Mouse (Mus musculus) heart, embryonic 15.5 days (tissue): ENCODE results near the gene Mgmt. TPM values are rescaled to one million over a fixed set of nuclear protein-coding genes. Genes with fewer than 3 reads are reported as not detected.
A peak's percentile ranks its signal among the peaks of the same experiment; 100 is the strongest.

Experiments used
- ATAC-seq: fragments of 200-750 bp; cut with Nextera tagmentation; replicated peaks from 2 replicates; pipeline ENCODE4 v1.8.0; 2017; ENCODE audit warnings: low read depth, moderate TSS enrichment; ENCODE audit not compliant: insufficient number of reproducible peaks, insufficient read depth, low FRiP score
- H3K27ac ChIP-seq: fragments of 300-500 bp; sonication (generic); 2 replicates; pipeline ENCODE4 v1.5.1; 2015; ENCODE audit warnings: mild to moderate bottlenecking, inconsistent platforms
- H3K27me3 ChIP-seq: fragments of 300-500 bp; sonication (generic); 2 replicates; pipeline ENCODE4 v1.6.1; 2015; ENCODE audit warnings: inconsistent platforms
- H3K36me3 ChIP-seq: fragments of 300-500 bp; sonication (generic); 2 replicates; pipeline ENCODE4 v1.6.1; 2015; ENCODE audit warnings: mild to moderate bottlenecking, inconsistent platforms
- H3K4me1 ChIP-seq: fragments of 300-500 bp; sonication (generic); replicated peaks from 2 replicates; pipeline ENCODE4 v1.6.1; 2015; ENCODE audit warnings: inconsistent platforms
- H3K4me2 ChIP-seq: fragments of 300-500 bp; sonication (generic); 2 replicates; pipeline ENCODE4 v1.6.1; 2015; ENCODE audit warnings: inconsistent platforms, mild to moderate bottlenecking, moderate library complexity
- H3K4me3 ChIP-seq: fragments of 300-500 bp; sonication (generic); 2 replicates; pipeline ENCODE4 v1.5.1; 2015; ENCODE audit warnings: mild to moderate bottlenecking, inconsistent platforms
- H3K9ac ChIP-seq: fragments of 300-500 bp; sonication (generic); 2 replicates; pipeline ENCODE4 v1.6.1; 2015; ENCODE audit warnings: mild to moderate bottlenecking, inconsistent platforms
- H3K9me3 ChIP-seq: fragments of 300-500 bp; sonication (generic); replicated peaks from 2 replicates; pipeline ENCODE4 v1.6.1; 2016; ENCODE audit warnings: inconsistent platforms
- WGBS: fragments of 180-500 bp; shearing (Covaris S2); methylation state at CpG from one replicate; pipeline ENCODE4 v1.1.7; 2015; ENCODE audit warnings: mixed read lengths; 5-methylcytosine and 5-hydroxymethylcytosine counted together
- polyA plus RNA-seq: library from polyadenylated mRNA; unstranded; fragments of >200 nt; fragmentation: Nextera tagmentation; extraction: Ambion mirVana; gene quantifications from 2 replicates; pipeline ENCODE4 v1.2.1, GENCODE M21; 2015

The Mgmt gene
- polyA plus RNA-seq, 1 experiment from 2014 or later: 6.3 TPM

- H3K4me3 ChIP-seq: no peak overlapping the region
- no peaks in the 10 kb centered on the region for H3K9me3 ChIP-seq
- ATAC-seq: no peak
- no peak overlapping the region for H3K9ac ChIP-seq
- H3K36me3 ChIP-seq: no peaks in the 10 kb centered on the region
- 0 out of 2 replicates have a peak, but pooled peaks cover 12% of the 10 kb centered on the region for H3K4me1 ChIP-seq
- H3K4me2 ChIP-seq: no peak overlapping the region
- WGBS: 41% methylated on average over 3 of the region's 3 CpGs
- H3K27ac ChIP-seq: no peak overlapping the region
- H3K27me3 ChIP-seq: no peaks in the 10 kb centered on the region
Observed at GRCm38 (mm10) chr7:137060488-137060887, 166.1 kb downstream of the Mgmt start.

GRCm38 (mm10) chr7:137061109-137061508 lies 166.7 kb downstream of the Mgmt start:
- Histone ChIP-seq H3K4me3 (no peak overlapping the region), H3K4me1 (0 out of 2 replicates have a peak, but pooled peaks cover 11% of the 10 kb centered on the region), H3K4me2 (no peak overlapping the region), H3K9ac (no peak overlapping the region), H3K9me3 (no peaks in the 10 kb centered on the region), H3K36me3 (no peaks in the 10 kb centered on the region), H3K27me3 (no peaks in the 10 kb centered on the region), H3K27ac (no peak overlapping the region)
- no peak for ATAC-seq
- WGBS: 89% methylated on average over 6 of the region's 6 CpGs

GRCm38 (mm10) chr7:137064255-137064654 lies 169.8 kb downstream of the Mgmt start:
- Histone ChIP-seq H3K4me2 (no peak overlapping the region), H3K9ac (no peak overlapping the region), H3K4me3 (no peak overlapping the region), H3K27ac (no peak overlapping the region), H3K9me3 (no peaks in the 10 kb centered on the region), H3K27me3 (no peaks in the 10 kb centered on the region; the same call in 1 of the 2 replicates), H3K36me3 (no peaks in the 10 kb centered on the region), H3K4me1 (peaks cover 6% of the 10 kb centered on the region; the same call in 1 of the 2 replicates)
- WGBS: 89% methylated on average over 9 of the region's 9 CpGs
- no peak for ATAC-seq

- H3K4me2 ChIP-seq: no peak overlapping the region
- ATAC-seq: no peak
- H3K9ac ChIP-seq: no peak overlapping the region
- peaks cover 6% of the 10 kb centered on the region; the same call in 1 of the 2 replicates for H3K4me1 ChIP-seq
- H3K9me3 ChIP-seq: no peaks in the 10 kb centered on the region
- H3K36me3 ChIP-seq: no peaks in the 10 kb centered on the region
- H3K27me3 ChIP-seq: peaks cover 10% of the 10 kb centered on the region; the same call in 1 of the 2 replicates
- no peak overlapping the region for H3K4me3 ChIP-seq
- H3K27ac ChIP-seq: no peak overlapping the region
- 44% methylated on average over 5 of the region's 5 CpGs for WGBS
Observed at GRCm38 (mm10) chr7:137065408-137065807, 171.0 kb downstream of the Mgmt start.

- H3K4me3 ChIP-seq: no peak overlapping the region
- 65% methylated on average over 3 of the region's 3 CpGs for WGBS
Observed at GRCm38 (mm10) chr7:137066211-137066610, 171.8 kb downstream of the Mgmt start.

GRCm38 (mm10) chr7:137066997-137067396 lies 172.6 kb downstream of the Mgmt start:
- no peak overlapping the region for H3K4me2 ChIP-seq
- H3K9ac ChIP-seq: no peak overlapping the region
- no peak overlapping the region for H3K27ac ChIP-seq
- H3K27me3 ChIP-seq: peaks cover 11% of the 10 kb centered on the region; the same call in 1 of the 2 replicates
- H3K4me3 ChIP-seq: no peak overlapping the region
- no peaks in the 10 kb centered on the region for H3K36me3 ChIP-seq
- 91% methylated on average over 4 of the region's 4 CpGs for WGBS
- H3K9me3 ChIP-seq: no peaks in the 10 kb centered on the region
- peaks cover 6% of the 10 kb centered on the region; the same call in 1 of the 2 replicates for H3K4me1 ChIP-seq
- no peak for ATAC-seq

More at GRCm38 (mm10) chr7:137066211-137066610, 171.8 kb downstream of the Mgmt start:
- Histone ChIP-seq H3K36me3 (no peaks in the 10 kb centered on the region), H3K4me1 (peaks cover 6% of the 10 kb centered on the region; the same call in 1 of the 2 replicates), H3K4me2 (no peak overlapping the region), H3K9me3 (no peaks in the 10 kb centered on the region), H3K27ac (no peak overlapping the region), H3K27me3 (peaks cover 11% of the 10 kb centered on the region; the same call in 1 of the 2 replicates), H3K9ac (no peak overlapping the region)
- no peak for ATAC-seq

GRCm38 (mm10) chr7:137067758-137068157 lies 173.3 kb downstream of the Mgmt start:
- no peaks in the 10 kb centered on the region for H3K36me3 ChIP-seq
- no peak overlapping the region for H3K4me3 ChIP-seq
- no peak overlapping the region for H3K9ac ChIP-seq
- H3K9me3 ChIP-seq: no peaks in the 10 kb centered on the region
- no peak overlapping the region for H3K27ac ChIP-seq
- peaks cover 9% of the 10 kb centered on the region; the same call in 1 of the 2 replicates for H3K4me1 ChIP-seq
- WGBS: 36% methylated on average over 6 of the region's 6 CpGs
- ATAC-seq: 0 out of 2 replicates have a peak, but pooled peaks have one; percentile 37
- H3K27me3 ChIP-seq: peaks cover 11% of the 10 kb centered on the region; the same call in 1 of the 2 replicates
- no peak overlapping the region for H3K4me2 ChIP-seq

- Histone ChIP-seq H3K9me3 (no peaks in the 10 kb centered on the region), H3K27me3 (peaks cover 14% of the 10 kb centered on the region; the same call in 1 of the 2 replicates), H3K36me3 (no peaks in the 10 kb centered on the region), H3K27ac (no peak overlapping the region), H3K4me2 (no peak overlapping the region), H3K9ac (no peak overlapping the region), H3K4me1 (peaks cover 13% of the 10 kb centered on the region), H3K4me3 (no peak overlapping the region)
- ATAC-seq: no peak
- WGBS: 42% methylated on average over 5 of the region's 5 CpGs
Observed at GRCm38 (mm10) chr7:137068796-137069195, 174.4 kb downstream of the Mgmt start.

GRCm38 (mm10) chr7:137069768-137070167 lies 175.4 kb downstream of the Mgmt start:
- ATAC-seq: no peak
- no peaks in the 10 kb centered on the region for H3K9me3 ChIP-seq
- WGBS: 85% methylated on average over 6 of the region's 6 CpGs
- no peak overlapping the region for H3K4me2 ChIP-seq
- peaks cover 14% of the 10 kb centered on the region; the same call in 1 of the 2 replicates for H3K27me3 ChIP-seq
- H3K27ac ChIP-seq: no peak overlapping the region
- no peaks in the 10 kb centered on the region for H3K36me3 ChIP-seq
- H3K9ac ChIP-seq: no peak overlapping the region
- H3K4me1 ChIP-seq: peaks cover 13% of the 10 kb centered on the region
- H3K4me3 ChIP-seq: no peak overlapping the region

GRCm38 (mm10) chr7:137071346-137071745 lies 176.9 kb downstream of the Mgmt start:
- no peaks in the 10 kb centered on the region for H3K9me3 ChIP-seq
- no peak overlapping the region for H3K4me3 ChIP-seq
- H3K4me2 ChIP-seq: no peak overlapping the region
- peaks cover 10% of the 10 kb centered on the region for H3K4me1 ChIP-seq
- H3K36me3 ChIP-seq: no peaks in the 10 kb centered on the region
- H3K9ac ChIP-seq: no peak overlapping the region
- no peak overlapping the region for H3K27ac ChIP-seq
- peaks cover 14% of the 10 kb centered on the region; the same call in 1 of the 2 replicates for H3K27me3 ChIP-seq
- 70% methylated on average over 6 of the region's 6 CpGs for WGBS
- ATAC-seq: no peak

- Histone ChIP-seq H3K4me2 (no peak overlapping the region), H3K9ac (no peak overlapping the region), H3K9me3 (no peaks in the 10 kb centered on the region), H3K27ac (0 out of 2 replicates have a peak overlapping the region, but pooled peaks have one; percentile 36), H3K27me3 (peaks cover 14% of the 10 kb centered on the region; the same call in 1 of the 2 replicates), H3K36me3 (no peaks in the 10 kb centered on the region), H3K4me1 (peaks cover 7% of the 10 kb centered on the region; the same call in 1 of the 2 replicates), H3K4me3 (no peak overlapping the region)
- 63% methylated on average over 5 of the region's 5 CpGs for WGBS
- no peak for ATAC-seq
Observed at GRCm38 (mm10) chr7:137073878-137074277, 179.5 kb downstream of the Mgmt start.

GRCm38 (mm10) chr7:137074324-137074723 lies 179.9 kb downstream of the Mgmt start:
- Histone ChIP-seq H3K4me2 (no peak overlapping the region), H3K9ac (no peak overlapping the region), H3K4me3 (no peak overlapping the region), H3K27me3 (peaks cover 14% of the 10 kb centered on the region; the same call in 1 of the 2 replicates), H3K9me3 (no peaks in the 10 kb centered on the region), H3K27ac (no peak overlapping the region), H3K36me3 (no peaks in the 10 kb centered on the region), H3K4me1 (peaks cover 7% of the 10 kb centered on the region; the same call in 1 of the 2 replicates)
- 69% methylated on average over 6 of the region's 6 CpGs for WGBS
- ATAC-seq: no peak
